Mouse (Mus musculus) bone marrow macrophage, adult 2 months (primary cell): Measurements from ENCODE around the gene Ylpm1.

Experiments
- CTCF ChIP-seq: IDR thresholded peaks from 2 replicates; pipeline ENCODE4 v1.5.1; 2012; ENCODE audit warnings: low read depth, mild to moderate bottlenecking, low read length, moderate library complexity
- POLR2A ChIP-seq: IDR thresholded peaks from 2 replicates; pipeline ENCODE4 v1.6.1; 2012; ENCODE audit warnings: mild to moderate bottlenecking, low read depth, low read length, borderline replicate concordance

- TF ChIP-seq CTCF = no peak
- no peak for TF ChIP-seq POLR2A
Observed at GRCm38 (mm10) chr12:85109426-85109825, 113.3 kb downstream of the Ylpm1 start.
